Mouse (Mus musculus) limb, embryonic 12.5 days (tissue): ENCODE measurements around the gene Abcc4. TPM values are rescaled to one million over a fixed set of nuclear protein-coding genes. Genes with fewer than 3 reads are reported as not detected.
A peak's percentile ranks its signal among the peaks of the same experiment; 100 is the strongest.

Source experiments
- ATAC-seq: fragments of 200-750 bp; cut with Nextera tagmentation; 2 replicates; pipeline ENCODE4 v1.8.0; 2017; ENCODE audit warnings: low read depth, moderate TSS enrichment; ENCODE audit not compliant: insufficient number of reproducible peaks, insufficient read depth, low FRiP score, low TSS enrichment
- H3K27ac ChIP-seq: fragments of 300-500 bp; sonication (generic); 2 replicates; pipeline ENCODE4 v1.5.1; 2016; ENCODE audit warnings: mild to moderate bottlenecking, moderate library complexity
- H3K27me3 ChIP-seq: fragments of 300-500 bp; sonication (generic); 2 replicates; pipeline ENCODE4 v1.6.1; 2016; ENCODE audit warnings: mild to moderate bottlenecking, moderate library complexity
- H3K36me3 ChIP-seq: fragments of 300-500 bp; sonication (generic); 2 replicates; pipeline ENCODE4 v1.6.1; 2016; ENCODE audit warnings: mild to moderate bottlenecking, moderate library complexity
- H3K4me1 ChIP-seq: fragments of 300-500 bp; sonication (generic); replicated peaks from 2 replicates; pipeline ENCODE4 v1.6.1; 2016
- H3K4me2 ChIP-seq: fragments of 300-500 bp; sonication (generic); 2 replicates; pipeline ENCODE4 v1.6.1; 2016; ENCODE audit warnings: mild to moderate bottlenecking, moderate library complexity
- H3K4me3 ChIP-seq: fragments of 300-500 bp; sonication (generic); replicated peaks from 2 replicates; pipeline ENCODE4 v1.5.1; 2016; ENCODE audit warnings: mild to moderate bottlenecking
- H3K9ac ChIP-seq: fragments of 300-500 bp; sonication (generic); replicated peaks from 2 replicates; pipeline ENCODE4 v1.6.1; 2016; ENCODE audit warnings: mild to moderate bottlenecking, moderate library complexity
- H3K9me3 ChIP-seq: fragments of 300-500 bp; sonication (generic); 2 replicates; pipeline ENCODE4 v1.6.1; 2016; ENCODE audit warnings: mild to moderate bottlenecking, moderate library complexity
- WGBS: fragments of 180-500 bp; shearing (Covaris S2); methylation state at CpG from one replicate; pipeline ENCODE4 v1.1.7; 2016; 5-methylcytosine and 5-hydroxymethylcytosine counted together
- polyA plus RNA-seq: library from polyadenylated mRNA; unstranded; fragments of >200 nt; fragmentation: Nextera tagmentation; extraction: Ambion mirVana; gene quantifications from 2 replicates; pipeline ENCODE4 v1.2.1, GENCODE M21; 2016

Abcc4 gene
- polyA plus RNA-seq, 1 experiment from 2014 or later, result 2.0 TPM

DNA sequence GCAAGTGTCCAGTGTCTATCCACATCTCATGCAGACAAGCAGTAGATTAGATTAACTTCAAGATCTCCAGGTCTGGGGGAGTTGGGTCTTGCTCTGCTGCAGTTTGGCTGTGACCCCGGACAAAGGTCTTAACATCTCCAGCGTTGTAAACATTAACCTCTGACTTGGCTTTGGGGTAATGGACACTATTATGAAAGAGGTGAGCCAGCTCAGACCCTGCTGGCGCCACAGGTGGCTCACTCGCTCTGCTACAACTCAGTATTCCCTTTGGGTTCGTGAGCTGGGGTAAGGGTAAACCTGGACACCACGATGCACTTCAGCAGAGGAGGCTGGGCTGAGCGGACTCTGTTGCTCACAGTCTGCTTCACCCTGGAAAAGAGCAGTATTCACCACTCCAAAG, 11.7 kb downstream of the Abcc4 start:
- Histone ChIP-seq H3K4me1 (peaks cover 31% of the 10 kb centered on the region), H3K27me3 (peaks cover 3% of the 10 kb centered on the region; the same call in 1 of the 2 replicates), H3K9ac (no peak overlapping the region), H3K36me3 (no peaks in the 10 kb centered on the region), H3K4me2 (no peak overlapping the region), H3K4me3 (no peak overlapping the region), H3K9me3 (no peaks in the 10 kb centered on the region), H3K27ac (no peak overlapping the region)
- ATAC-seq, result no peak
- 78% methylated on average over 7 of the region's 7 CpGs for WGBS

DNA sequence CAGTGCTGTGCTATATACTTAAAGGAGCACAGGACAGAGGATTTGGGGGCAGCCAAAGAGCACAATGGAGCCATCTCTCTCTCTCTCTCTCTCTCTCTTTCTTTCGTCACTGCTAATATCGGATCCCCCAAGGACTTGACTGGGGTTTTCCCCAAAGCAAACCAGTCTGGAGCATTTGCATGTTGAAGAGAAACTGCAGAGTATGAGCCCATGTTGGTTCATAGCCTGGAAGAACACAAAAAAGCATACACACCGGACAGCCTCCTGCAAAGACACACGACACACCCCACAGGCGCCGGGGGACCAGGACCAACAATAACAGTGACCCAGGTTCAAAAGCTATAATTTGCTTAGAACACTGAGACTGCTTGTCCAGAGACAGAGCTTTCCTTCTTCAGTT, 14.1 kb downstream of the Abcc4 start:
- H3K27ac ChIP-seq, result no peak overlapping the region
- no peak overlapping the region for H3K4me3 ChIP-seq
- H3K9me3 ChIP-seq, result no peaks in the 10 kb centered on the region
- peaks cover 49% of the 10 kb centered on the region for H3K4me1 ChIP-seq
- H3K4me2 ChIP-seq, result no peak overlapping the region
- no peak for ATAC-seq
- WGBS, result 87% methylated on average over 6 of the region's 6 CpGs
- H3K27me3 ChIP-seq, result no peaks in the 10 kb centered on the region; the same call in 1 of the 2 replicates
- no peaks in the 10 kb centered on the region for H3K36me3 ChIP-seq
- no peak overlapping the region for H3K9ac ChIP-seq

DNA sequence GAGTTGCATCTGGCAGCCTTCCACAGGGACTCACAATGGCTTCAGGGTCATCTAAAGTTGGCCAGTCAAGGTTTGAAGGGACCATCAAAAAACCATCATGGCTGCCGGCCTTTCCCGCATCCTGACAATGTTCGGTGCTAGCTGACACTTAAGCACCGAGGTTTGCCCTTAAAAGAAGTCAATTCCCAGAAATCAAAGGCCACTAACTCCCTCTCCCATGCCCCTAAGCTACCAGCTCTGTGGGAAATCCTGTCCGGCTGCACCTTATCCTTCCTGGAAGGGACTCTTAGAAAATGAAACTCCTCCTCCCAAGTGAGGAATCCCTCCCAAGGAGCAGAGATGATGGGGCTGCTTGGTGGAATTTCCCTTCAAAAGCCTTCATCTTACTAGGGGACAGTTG, 14.6 kb downstream of the Abcc4 start:
- H3K27ac ChIP-seq, result no peak overlapping the region
- WGBS, result 83% methylated on average over 5 of the region's 5 CpGs
- no peak overlapping the region for H3K4me3 ChIP-seq
- no peaks in the 10 kb centered on the region for H3K36me3 ChIP-seq
- H3K27me3 ChIP-seq, result no peaks in the 10 kb centered on the region
- H3K9ac ChIP-seq, result no peak overlapping the region
- H3K4me2 ChIP-seq, result no peak overlapping the region
- no peaks in the 10 kb centered on the region for H3K9me3 ChIP-seq
- H3K4me1 ChIP-seq, result peaks cover 54% of the 10 kb centered on the region
- ATAC-seq, result no peak

DNA sequence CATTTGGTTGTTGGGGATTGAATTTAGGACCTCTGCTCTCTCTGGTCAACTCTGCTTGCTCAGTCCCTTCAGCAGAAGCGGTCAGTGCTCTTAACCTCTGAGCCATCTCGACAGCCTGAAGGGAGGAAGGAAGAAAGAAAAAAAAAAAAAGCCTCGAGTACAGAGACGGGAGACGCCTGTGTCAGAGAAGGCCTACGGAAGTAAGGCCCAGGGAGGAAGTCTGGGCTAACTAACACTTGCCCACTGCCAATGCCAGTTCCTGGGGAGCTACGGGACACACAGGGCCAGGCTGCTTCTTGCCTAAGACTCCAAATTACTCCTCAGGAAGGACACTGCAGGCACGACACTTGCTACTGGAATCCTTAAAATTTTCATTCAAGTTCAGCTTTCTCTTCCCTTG, 15.1 kb downstream of the Abcc4 start:
- no peak for ATAC-seq
- peaks cover 58% of the 10 kb centered on the region for H3K4me1 ChIP-seq
- no peaks in the 10 kb centered on the region for H3K36me3 ChIP-seq
- H3K27ac ChIP-seq, result no peak overlapping the region
- H3K9ac ChIP-seq, result no peak overlapping the region
- no peak overlapping the region for H3K4me3 ChIP-seq
- no peak overlapping the region for H3K4me2 ChIP-seq
- 71% methylated on average over 8 of the region's 8 CpGs for WGBS
- no peaks in the 10 kb centered on the region for H3K27me3 ChIP-seq
- H3K9me3 ChIP-seq, result no peaks in the 10 kb centered on the region

DNA sequence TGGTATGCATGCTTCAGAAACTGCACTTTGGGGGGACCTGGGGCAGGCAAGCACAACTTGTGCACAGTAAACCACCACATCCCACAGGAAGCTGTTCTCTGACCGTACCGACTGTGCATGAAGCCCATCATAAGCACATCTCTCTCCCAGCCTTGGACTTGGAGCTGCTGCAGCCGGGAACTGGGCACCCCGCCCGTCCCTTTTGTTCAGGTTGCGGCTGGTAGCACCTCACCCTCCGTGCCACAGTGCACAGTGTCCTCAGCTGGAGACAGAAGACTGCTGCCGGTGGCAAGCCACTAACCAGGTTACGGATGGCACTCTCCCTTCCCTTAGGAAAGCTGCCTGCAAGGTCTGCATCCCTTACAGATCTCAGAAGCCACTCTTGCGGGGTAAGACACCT, 15.7 kb downstream of the Abcc4 start:
- WGBS, result 76% methylated on average over 10 of the region's 10 CpGs
- no peak overlapping the region for H3K4me2 ChIP-seq
- H3K4me1 ChIP-seq, result peaks cover 58% of the 10 kb centered on the region
- H3K4me3 ChIP-seq, result no peak overlapping the region
- no peak for ATAC-seq
- no peaks in the 10 kb centered on the region for H3K36me3 ChIP-seq
- H3K9ac ChIP-seq, result no peak overlapping the region; the same call in 1 of the 2 replicates
- no peaks in the 10 kb centered on the region for H3K27me3 ChIP-seq
- H3K27ac ChIP-seq, result 0 out of 2 replicates have a peak overlapping the region, but pooled peaks have one; percentile 17
- H3K9me3 ChIP-seq, result no peaks in the 10 kb centered on the region

DNA sequence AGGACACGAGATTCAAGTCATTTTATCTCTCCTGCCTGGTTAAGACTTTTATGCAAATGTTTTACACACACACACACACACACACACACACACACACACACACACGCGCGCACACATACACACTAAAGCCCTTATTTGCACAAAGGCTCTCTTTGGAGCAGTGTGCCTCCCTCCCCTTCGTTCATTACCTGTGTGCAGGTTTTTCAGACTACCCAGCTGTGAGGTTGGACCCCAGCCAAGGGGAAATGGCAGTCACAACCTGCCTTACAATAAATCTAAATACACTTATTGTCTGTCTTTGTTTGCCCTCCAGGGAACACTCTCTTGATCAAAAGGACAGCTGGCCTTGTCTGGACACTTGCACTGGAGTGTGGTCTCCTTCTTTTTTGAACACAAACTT, 17.4 kb downstream of the Abcc4 start:
- Histone ChIP-seq H3K27me3 (no peaks in the 10 kb centered on the region), H3K4me3 (no peak overlapping the region), H3K4me2 (no peak overlapping the region), H3K9ac (no peak overlapping the region), H3K4me1 (peaks cover 58% of the 10 kb centered on the region), H3K27ac (peak overlapping the region; percentile 78), H3K36me3 (no peaks in the 10 kb centered on the region), H3K9me3 (no peaks in the 10 kb centered on the region)
- 63% methylated on average over 5 of the region's 5 CpGs for WGBS
- no peak for ATAC-seq

DNA sequence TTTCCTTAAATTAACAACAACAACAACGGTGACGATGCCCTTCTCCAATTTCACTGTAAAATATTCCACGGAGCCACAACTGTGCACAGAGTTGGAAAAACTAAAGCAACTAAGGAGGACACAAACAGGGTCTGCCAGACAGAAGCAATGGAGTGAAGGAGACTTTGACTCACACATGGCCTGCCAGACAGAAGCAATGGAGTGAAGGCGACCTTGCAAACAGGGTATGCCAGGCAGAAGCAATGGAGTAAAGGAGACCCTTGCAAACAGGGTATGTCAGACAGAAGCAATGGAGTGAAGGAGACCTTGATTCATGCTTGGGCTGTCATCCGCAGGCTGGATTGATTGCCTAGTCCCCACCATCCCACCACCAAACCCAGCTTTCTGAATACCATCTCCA, 19.2 kb downstream of the Abcc4 start:
- no peaks in the 10 kb centered on the region for H3K9me3 ChIP-seq
- H3K36me3 ChIP-seq, result no peaks in the 10 kb centered on the region
- H3K27ac ChIP-seq, result peak overlapping the region; percentile 78
- no peaks in the 10 kb centered on the region for H3K27me3 ChIP-seq
- H3K9ac ChIP-seq, result no peak overlapping the region
- no peak overlapping the region for H3K4me3 ChIP-seq
- peak overlapping the region; percentile 30 for H3K4me2 ChIP-seq
- ATAC-seq, result no peak
- WGBS, result 64% methylated on average over 5 of the region's 5 CpGs
- H3K4me1 ChIP-seq, result peaks cover 62% of the 10 kb centered on the region

DNA sequence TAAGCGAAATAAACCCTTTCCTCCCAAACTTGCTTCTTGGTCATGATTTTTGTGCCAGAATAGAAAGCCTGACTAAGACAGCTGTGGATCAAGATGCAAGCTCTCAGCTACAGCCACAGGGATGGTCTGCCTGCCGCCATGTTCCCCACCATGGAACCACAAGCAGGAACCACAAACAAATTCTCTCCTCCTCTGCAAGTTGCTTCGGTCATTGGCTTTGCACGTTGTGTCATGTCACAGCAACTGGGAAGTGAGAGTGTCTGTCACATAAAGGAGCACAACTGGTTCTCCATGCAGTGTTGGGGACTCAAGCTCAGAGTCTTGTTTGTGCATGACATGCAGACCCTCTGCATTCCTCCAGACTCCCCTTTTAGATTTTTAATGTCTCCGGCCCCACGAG, 20.4 kb downstream of the Abcc4 start:
- Histone ChIP-seq H3K9me3 (no peaks in the 10 kb centered on the region), H3K27ac (no peak overlapping the region), H3K4me3 (no peak overlapping the region), H3K4me1 (peaks cover 50% of the 10 kb centered on the region), H3K36me3 (no peaks in the 10 kb centered on the region), H3K4me2 (no peak overlapping the region), H3K9ac (no peak overlapping the region), H3K27me3 (no peaks in the 10 kb centered on the region)
- 94% methylated on average over 6 of the region's 6 CpGs for WGBS
- ATAC-seq, result no peak

DNA sequence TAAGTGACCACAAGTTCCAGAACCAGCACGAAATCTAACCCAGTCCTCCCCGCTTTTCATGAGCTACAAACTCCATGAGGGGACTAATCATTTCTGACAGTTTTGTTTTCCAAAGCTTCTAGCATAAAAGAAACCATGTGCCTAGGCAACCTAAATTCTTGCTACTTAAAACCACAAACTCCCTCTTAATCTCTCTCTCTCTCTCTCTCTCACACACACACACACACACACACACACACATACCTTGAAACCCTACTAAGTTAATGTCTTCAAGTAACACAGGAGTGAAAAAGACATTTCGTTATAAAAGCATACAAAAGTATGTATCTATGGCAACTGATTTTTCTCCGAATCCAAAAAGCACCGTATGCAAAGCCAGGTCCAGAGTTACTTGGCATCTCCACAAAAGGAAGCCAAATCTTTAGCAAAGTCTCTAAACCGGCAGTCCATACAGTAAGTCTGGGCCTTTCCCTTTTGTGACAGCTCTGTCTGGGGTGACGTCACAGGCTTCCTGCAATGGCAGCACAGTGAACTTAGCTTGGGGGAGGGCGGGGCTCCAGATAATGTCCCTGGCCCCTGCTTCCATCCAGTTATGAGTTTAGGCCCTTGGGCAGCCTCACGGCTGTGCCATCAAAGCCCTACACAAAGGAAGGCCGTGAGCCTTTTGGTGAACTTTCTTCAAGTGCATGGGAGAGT, 23.5 kb downstream of the Abcc4 start:
- no peak overlapping the region for H3K4me3 ChIP-seq
- 65% methylated on average over 10 of the region's 10 CpGs for WGBS
- ATAC-seq, result no peak
- no peak overlapping the region for H3K27ac ChIP-seq
- H3K9ac ChIP-seq, result no peak overlapping the region; the same call in 1 of the 2 replicates
- no peaks in the 10 kb centered on the region for H3K9me3 ChIP-seq
- H3K4me2 ChIP-seq, result no peak overlapping the region
- no peaks in the 10 kb centered on the region for H3K27me3 ChIP-seq
- peaks cover 29% of the 10 kb centered on the region for H3K4me1 ChIP-seq
- no peaks in the 10 kb centered on the region for H3K36me3 ChIP-seq

DNA sequence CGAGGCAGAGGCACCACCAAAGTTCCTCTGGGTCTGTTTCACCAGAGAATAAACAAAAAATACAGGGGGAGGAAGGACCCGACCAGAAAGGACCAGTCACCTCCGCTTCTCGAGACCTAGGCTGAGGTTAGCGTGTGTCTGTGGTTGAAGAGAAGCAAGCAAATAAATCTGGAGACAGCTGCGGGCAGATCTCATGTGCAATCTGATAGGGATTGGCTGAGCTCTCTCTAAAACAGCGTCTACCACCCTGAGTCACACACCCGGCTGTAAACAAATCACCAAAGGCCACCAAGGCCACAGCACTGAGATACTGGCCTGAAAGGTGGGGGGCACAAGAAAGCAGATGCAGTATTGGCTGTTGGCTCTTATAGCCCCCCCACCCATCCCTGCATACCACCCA, 24.9 kb downstream of the Abcc4 start:
- Histone ChIP-seq H3K4me3 (no peak overlapping the region), H3K9me3 (no peaks in the 10 kb centered on the region), H3K27me3 (no peaks in the 10 kb centered on the region), H3K4me1 (peaks cover 28% of the 10 kb centered on the region), H3K9ac (no peak overlapping the region), H3K4me2 (no peak overlapping the region), H3K36me3 (no peaks in the 10 kb centered on the region), H3K27ac (no peak overlapping the region)
- WGBS, result 44% methylated on average over 8 of the region's 8 CpGs
- no peak; the same call in 1 of the 2 replicates for ATAC-seq

DNA sequence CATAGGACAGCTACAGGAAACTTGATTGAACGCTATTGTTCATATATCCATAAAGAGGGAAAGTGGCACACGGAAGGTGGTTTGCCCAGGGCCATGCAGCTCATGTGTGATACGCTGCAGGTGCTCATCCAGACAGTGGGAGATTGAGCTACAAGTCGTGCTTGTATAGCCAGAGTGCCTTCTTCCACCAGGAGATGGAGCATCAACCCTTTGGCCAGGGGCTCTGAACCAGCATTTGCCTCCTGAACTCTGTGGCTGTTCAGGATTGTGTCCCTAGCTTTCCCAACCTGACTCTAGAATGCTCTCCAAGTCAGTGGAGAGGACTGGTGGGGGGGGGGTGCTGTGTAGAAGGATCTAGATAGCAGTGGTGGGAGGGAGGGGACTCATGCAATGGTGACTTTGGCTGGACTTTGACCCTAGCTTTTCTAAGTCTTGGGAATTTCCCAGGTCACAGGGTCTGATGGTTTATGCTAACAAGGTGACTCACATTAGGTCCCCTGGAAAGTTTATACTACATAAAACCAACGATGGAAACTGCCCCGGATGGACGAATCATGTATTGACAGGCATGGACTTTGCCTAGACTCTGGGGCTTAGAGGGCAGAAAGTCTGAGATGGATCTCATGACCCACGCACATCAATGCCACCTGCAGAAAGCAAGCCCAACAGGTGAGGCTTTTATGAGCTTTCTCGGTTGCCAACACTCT, 27.6 kb downstream of the Abcc4 start:
- Histone ChIP-seq H3K27me3 (no peaks in the 10 kb centered on the region), H3K4me3 (no peak overlapping the region), H3K9me3 (no peaks in the 10 kb centered on the region), H3K27ac (no peak overlapping the region), H3K4me1 (peaks cover 39% of the 10 kb centered on the region), H3K36me3 (no peaks in the 10 kb centered on the region), H3K9ac (no peak overlapping the region), H3K4me2 (no peak overlapping the region)
- no peak for ATAC-seq
- WGBS, result 86% methylated on average over 9 of the region's 9 CpGs
